In the genomic region with DNA sequence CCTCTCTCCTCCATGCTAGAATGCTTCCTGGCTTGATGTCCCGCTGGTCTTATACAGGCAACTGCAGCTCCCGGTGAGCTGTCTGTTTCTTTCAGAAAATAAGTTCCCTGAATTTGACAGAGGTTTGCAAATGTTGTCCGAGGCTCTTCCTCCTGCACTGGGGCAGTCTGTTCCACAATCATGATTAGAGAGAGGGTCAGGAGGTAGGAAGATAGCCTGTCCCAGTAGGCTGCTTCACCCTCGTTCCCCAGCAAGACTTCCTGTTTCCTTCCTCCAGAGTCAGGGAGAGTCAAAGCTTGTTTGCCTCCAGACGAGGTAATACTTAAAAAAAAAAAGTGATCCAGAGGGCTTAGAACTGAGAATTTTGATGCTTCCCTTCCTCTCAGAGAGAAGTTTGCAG, we compare ENCODE assay signal across 18 mouse cellular contexts. TPM values are rescaled to one million over a fixed set of nuclear protein-coding genes. Genes with fewer than 3 reads are reported as not detected.
DNase-seq lines count a peak whose midpoint lies in the region; ATAC-seq lines count a peak whose summit lies in the region.
"Had no signal": no experiment of that assay in that cellular context is flagged by ENCODE, and none has a peak within 500 bp of the region (broad histone marks: within the 10 kb centered on the region; RNA-seq: fewer than 3 reads in every experiment).

No protein-coding gene starts in this region.

- 50% methylated on average over 5 of the region's 5 CpGs for WGBS in heart, embryonic 14.5 days
- WGBS in lung, embryonic 15.5 days = 47% methylated on average over 5 of the region's 5 CpGs

- no peak overlapping the region for H3K4me2 ChIP-seq in heart, embryonic 14.5 days (ENCODE audit: low read length)
- H3K4me2 ChIP-seq in lung, embryonic 15.5 days = no peak overlapping the region
- H3K4me2 ChIP-seq: forebrain, embryonic 13.5 days; midbrain, embryonic 12.5 days had no signal

- no peak overlapping the region for H3K4me3 ChIP-seq in heart, embryonic 14.5 days (ENCODE audit: control insufficient read depth in 1 of 2, insufficient read depth in 1 of 2, low read depth in 1 of 2, low read length in 2 of 2)
- no peak overlapping the region for H3K4me3 ChIP-seq in lung, embryonic 15.5 days
- H3K4me3 ChIP-seq: forebrain, embryonic 13.5 days; midbrain, embryonic 12.5 days; myocyte had no signal

- ATAC-seq in heart, embryonic 14.5 days (ENCODE audit: insufficient number of reproducible peaks, insufficient read depth, low FRiP score, low read depth) = no peak
- ATAC-seq in lung, embryonic 15.5 days (ENCODE audit: borderline replicate concordance, extremely low read depth, low FRiP score, low TSS enrichment) = no peak
- peak; percentile 39 for ATAC-seq in megakaryocyte progenitor cell, adult 5-6 weeks (replicated peaks; ENCODE audit: poor library complexity)
- ATAC-seq: forebrain, embryonic 13.5 days; hindbrain, postnatal 0 days had no signal

- no peak overlapping the region for H3K9ac ChIP-seq in heart, embryonic 14.5 days (ENCODE audit: low read length)
- no peak overlapping the region for H3K9ac ChIP-seq in lung, embryonic 15.5 days
- H3K9ac ChIP-seq: forebrain, embryonic 13.5 days; midbrain, embryonic 12.5 days had no signal

- H3K27me3 ChIP-seq in heart, embryonic 14.5 days (ENCODE audit: control insufficient read depth, insufficient read depth, low read length) = no peaks in the 10 kb centered on the region
- no peaks in the 10 kb centered on the region for H3K27me3 ChIP-seq in lung, embryonic 15.5 days
- H3K27me3 ChIP-seq: forebrain, embryonic 13.5 days; midbrain, embryonic 12.5 days had no signal

- no peaks in the 10 kb centered on the region for H3K36me3 ChIP-seq in heart, embryonic 14.5 days (ENCODE audit: control insufficient read depth, insufficient read depth, low read length)
- H3K36me3 ChIP-seq in lung, embryonic 15.5 days = no peaks in the 10 kb centered on the region
- H3K36me3 ChIP-seq: G1E; midbrain, embryonic 12.5 days had no signal

- DNase-seq in heart, postnatal 4 days = no peak
- DNase-seq in lung, postnatal 4 days = no peak
- peak; percentile 45 for DNase-seq in kidney, adult 9 months
- DNase-seq in retina, embryonic 14.5 days (ENCODE audit: low spot score) = no peak
- DNase-seq: adrenal gland, adult 2 months; cerebellum, adult 8-10 months; lung, adult 2 months; right cerebral cortex, adult 18-20 months; thymus, postnatal 14 days had no signal

- peak overlapping the region; percentile 47 to 50 for H3K27ac ChIP-seq in heart, embryonic 14.5 days (replicated peaks in 1 of 2; ENCODE audit: control insufficient read depth in 1 of 2, insufficient read depth in 1 of 2, low read depth in 2 of 2, low read length in 2 of 2)
- H3K27ac ChIP-seq in lung, embryonic 15.5 days = peak overlapping the region; percentile 53
- H3K27ac ChIP-seq: forebrain, embryonic 13.5 days; hindbrain, postnatal 0 days; midbrain, embryonic 12.5 days had no signal

- H3K9me3 ChIP-seq in heart, embryonic 14.5 days (ENCODE audit: control insufficient read depth, low read length) = no peaks in the 10 kb centered on the region
- H3K9me3 ChIP-seq in lung, embryonic 15.5 days = no peaks in the 10 kb centered on the region
- H3K9me3 ChIP-seq: forebrain, embryonic 13.5 days; midbrain, embryonic 12.5 days had no signal

- H3K4me1 ChIP-seq in heart, embryonic 14.5 days (ENCODE audit: control insufficient read depth in 2 of 2, insufficient read depth in 2 of 2, low read length in 2 of 2) = peaks cover 3 to 6% of the 10 kb centered on the region in 2 experiments; a peak in 2 of 4 replicates
- H3K4me1 ChIP-seq in lung, embryonic 15.5 days = peaks cover 45% of the 10 kb centered on the region
- H3K4me1 ChIP-seq: forebrain, embryonic 13.5 days; midbrain, embryonic 12.5 days had no signal

RNA-seq across cellular contexts. Expression of gene Adgrf5, which starts 16.3 kb away (rescaled TPM):
- polyA plus RNA-seq in heart, embryonic 14.5 days (2014; fragmentation: Nextera tagmentation; extraction: Ambion mirVana) = 20.9 and 26.0 TPM in 2 replicates
- 100 to 1,000 TPM; 131 to 141 TPM for total RNA-seq in heart, postnatal 4 days (2021)
- 19.0 and 25.0 TPM in 2 replicates for polyA plus RNA-seq in lung, embryonic 15.5 days (2015; fragmentation: Nextera tagmentation; extraction: Ambion mirVana)
- 0.05 TPM in 1 of 2 replicates, not detected in the other for total RNA-seq in megakaryocyte progenitor cell, adult 5-6 weeks (2015)
- not detected in 2 replicates for total RNA-seq in megakaryocyte progenitor cell, adult 5-6 weeks (2017)
- total RNA-seq: neutrophil, adult 5-6 weeks had no signal
- polyA plus RNA-seq: G1E had no signal

Comparison
In these comparisons a context has a peak if more than half of its experiments do, and no peak if none do; other contexts are left out.
1. RNA of gene Adgrf5, which starts 16.3 kb away (total RNA-seq): 131 to 141 TPM in heart, postnatal 4 days; 0.05 TPM in megakaryocyte progenitor cell, adult 5-6 weeks; every median in the first group is over 100 times any median in the second.